Mouse (Mus musculus) Muller cell, postnatal 12 days (primary cell): Measurements from ENCODE around the gene Olfr1294.

ENCODE experiments used
- DNase-seq: peaks from one replicate; pipeline ENCODE4 v3.0.0-alpha.2; 2015; ENCODE audit errors: inconsistent ontology term

Gene Olfr1294

GRCm38 (mm10) chr2:111540191-111540590, at the start of gene Olfr1294:
Gene Olfr1294 (minus strand): TSS chr2:111540291.
- no peak for DNase-seq

GRCm38 (mm10) chr2:111569581-111569980, 29.5 kb upstream of the Olfr1294 start, which contains the start of gene Olfr1295:
Gene Olfr1295 (minus strand): TSS chr2:111569681.
- DNase-seq = no peak

- DNase-seq = no peak
Measured at GRCm38 (mm10) chr2:111524903-111525302, 15.2 kb downstream of the Olfr1294 start, which contains the start of gene Olfr1293-ps. Gene Olfr1293-ps (plus strand): TSS chr2:111525203.

GRCm38 (mm10) chr2:111517451-111517850, 22.6 kb downstream of the Olfr1294 start:
- no peak for DNase-seq

GRCm38 (mm10) chr2:111496880-111497279, 43.2 kb downstream of the Olfr1294 start, which contains the start of gene Olfr1291-ps1:
Gene Olfr1291-ps1 (plus strand): TSS chr2:111497180.
- no peak for DNase-seq

DNA sequence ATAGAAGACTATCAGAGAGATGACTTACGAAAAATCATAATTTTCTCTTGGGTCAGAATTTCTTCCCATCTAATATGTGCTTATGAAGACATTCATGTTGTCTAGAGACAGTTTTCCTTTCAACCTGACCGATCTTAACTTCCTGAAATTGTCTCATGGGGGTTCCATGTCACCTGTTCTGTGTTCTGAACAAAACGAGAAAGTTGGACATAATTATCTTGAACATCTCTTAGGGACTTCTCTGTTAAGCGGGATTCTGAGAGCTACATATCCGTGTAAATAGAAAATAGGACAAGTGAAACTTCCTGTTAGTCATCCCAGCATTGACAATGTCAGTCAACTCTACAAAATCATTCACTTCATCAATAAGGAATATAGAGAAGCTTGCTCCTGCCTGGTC, 46.4 kb downstream of the Olfr1294 start, which contains the start of gene Olfr1290:
Gene Olfr1290, minus strand, starts transcription at position 101 of the 400 bp plus-strand sequence.
- no peak for DNase-seq
